Mouse (Mus musculus): ENCODE results near the gene Sstr2. TPM values are rescaled to one million over a fixed set of nuclear protein-coding genes. Genes with fewer than 3 reads are reported as not detected.

The Sstr2 gene
- total RNA-seq (2021): 0.85 and 2.6 TPM in 2 replicates
- long read RNA-seq, partial matches to known transcripts: 0 of 1 reads
- long read RNA-seq, other reads (novel, unspliced or antisense): 0 of 1 reads

DNA sequence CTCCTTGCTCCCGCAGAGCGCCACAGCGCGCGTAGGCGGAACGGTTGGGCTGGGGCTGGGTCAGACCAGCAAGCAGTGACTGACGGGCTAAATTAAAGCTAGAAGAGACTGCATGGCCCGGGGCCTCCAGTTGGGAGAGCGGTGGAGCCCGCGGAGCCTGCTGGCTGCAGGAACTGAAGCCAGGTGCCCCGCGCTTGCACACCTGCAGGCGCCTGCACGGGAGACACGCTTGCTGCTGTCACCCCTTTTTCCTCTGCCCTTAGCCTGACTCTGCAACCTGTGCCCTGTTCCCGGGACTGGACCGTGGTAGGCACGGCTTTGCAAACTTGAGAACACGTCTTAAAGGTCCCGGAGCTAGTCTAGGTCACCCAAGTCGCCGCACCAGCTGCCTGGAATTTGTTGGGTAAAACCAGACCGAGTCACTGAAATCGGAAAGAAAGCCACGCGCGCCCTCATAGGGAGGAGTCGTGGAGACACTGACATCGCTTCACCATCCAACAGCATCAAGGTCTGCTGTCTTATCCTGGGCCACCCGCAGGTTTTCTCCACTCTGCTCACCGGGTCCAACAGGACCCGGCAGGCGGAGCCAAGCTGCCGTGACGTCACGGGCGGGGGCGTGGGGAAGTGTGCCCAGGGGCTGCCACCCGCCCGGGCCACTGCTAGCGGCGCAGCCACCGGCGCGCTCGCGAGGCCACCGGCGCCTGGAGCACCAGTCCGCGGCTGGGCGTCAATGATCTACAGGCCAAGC is at the start of gene Sstr2:
Gene Sstr2, plus strand, starts transcription at position 671 of the 748 bp plus-strand sequence.
- peak; percentile 84 for DNase-seq

DNA sequence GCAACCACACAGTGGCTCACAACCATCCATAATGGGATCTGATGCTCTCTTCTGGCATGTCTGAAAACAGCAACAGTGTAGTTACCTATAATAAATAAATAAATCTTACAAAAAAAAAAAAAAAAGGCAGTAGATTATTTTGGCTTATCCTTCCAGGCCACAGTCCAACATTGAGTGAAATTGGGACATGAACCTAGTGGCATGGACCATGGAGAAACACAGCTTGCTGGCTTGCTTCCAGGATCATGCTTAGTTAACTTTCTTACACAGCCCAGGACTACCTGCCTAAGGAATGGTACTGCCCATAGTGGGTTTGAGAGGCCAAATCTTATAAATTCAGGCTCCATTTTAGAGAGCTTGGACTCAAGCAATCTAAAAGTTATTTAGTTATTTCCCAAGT is 47.5 kb upstream of the Sstr2 start:
- DNase-seq: no peak

DNA sequence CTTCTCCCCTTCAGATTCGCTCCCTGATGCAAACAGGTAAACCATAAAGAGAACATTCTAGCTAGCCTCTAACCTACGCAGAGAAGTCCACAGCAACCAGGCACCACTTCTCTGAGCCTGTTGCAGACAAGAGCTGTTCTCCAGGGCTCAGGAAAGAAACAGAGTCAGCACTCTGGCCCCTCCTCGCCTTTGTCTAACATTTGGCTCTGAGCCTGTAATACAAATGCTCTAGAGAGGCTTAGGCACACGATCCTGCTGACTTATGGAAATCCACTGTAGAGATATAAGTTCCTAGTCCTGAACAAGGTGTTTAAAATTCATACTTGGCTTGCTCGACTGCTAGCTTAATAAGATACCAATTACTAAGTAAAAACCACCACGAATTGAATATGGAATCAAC is 46.5 kb upstream of the Sstr2 start:
- no peak for DNase-seq

DNA sequence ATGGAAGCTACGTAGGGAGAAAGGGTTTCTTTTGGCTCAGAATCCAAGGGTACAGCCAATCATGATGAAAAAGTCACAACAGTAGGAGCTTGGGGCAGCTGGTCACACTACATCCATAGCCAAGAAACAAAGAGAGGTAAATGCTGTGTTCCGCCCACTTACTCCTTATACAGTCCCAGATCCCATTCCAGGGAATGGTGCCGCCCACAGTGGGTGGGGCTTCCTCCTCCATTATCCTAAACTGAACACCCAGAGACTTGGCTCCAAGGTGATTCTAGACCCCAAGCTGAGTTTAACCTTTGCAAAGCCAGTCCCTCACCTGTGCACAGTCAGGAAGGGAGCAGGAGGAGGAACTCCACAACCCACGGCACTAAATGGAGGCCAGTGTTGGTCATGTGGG is 41.9 kb upstream of the Sstr2 start:
- DNase-seq: no peak

DNA sequence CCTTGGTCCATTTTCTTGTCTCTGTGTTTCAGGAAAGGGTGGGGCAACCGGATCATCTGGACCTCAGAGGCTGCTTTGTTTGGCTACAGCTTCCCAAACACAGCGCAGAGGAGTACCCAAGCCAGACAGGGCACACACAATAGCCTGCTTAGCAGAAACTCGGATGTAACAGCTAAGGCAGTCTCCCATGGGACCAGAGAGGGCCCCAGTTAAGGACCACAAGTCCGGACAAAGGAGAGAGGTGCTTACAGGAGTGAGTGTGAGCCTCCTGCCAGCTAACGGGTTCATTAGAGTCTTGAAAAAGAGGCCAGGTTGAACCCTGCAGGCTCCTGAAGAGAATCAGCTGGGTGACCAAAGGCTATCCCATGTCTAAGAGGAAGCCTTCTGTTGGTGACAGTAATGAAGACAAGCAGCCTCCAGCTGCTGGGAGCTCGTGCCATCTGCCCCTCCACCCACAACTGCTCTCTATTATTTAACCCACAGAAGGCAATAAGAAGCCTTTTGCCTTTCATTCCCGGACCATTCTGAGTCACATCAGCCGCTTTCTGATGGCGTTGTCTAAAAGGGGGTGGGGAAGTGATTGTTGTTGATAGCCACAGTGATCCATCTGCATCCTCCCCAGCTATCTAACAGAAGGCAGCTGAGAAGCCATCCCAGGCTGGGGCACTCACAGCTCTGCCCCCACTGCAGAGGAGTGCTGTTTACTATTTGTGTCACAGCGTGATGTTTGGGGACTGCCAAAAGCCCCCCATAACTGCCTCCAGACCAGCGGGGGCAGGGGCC is 35.1 kb upstream of the Sstr2 start:
- no peak for DNase-seq

DNA sequence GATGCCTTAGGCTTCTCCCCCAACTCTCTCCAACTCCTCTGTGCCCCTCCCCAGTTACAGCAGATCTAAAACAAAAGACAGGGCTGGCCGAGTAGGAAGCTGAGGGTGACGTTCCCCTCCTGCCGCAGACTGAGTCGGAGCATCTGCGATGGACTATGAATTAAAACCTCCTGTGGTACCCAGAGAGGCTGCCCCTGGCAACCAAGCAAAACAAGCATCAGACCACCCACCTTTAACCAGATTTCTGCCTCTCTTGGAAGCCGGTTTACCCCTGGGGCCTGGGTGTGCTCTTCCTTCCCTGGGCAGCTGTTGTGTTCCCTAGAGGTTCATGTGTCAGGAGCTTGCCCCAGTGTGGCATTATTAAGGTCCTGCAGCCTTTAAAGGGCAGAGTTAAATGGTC is 32.7 kb upstream of the Sstr2 start:
- DNase-seq: no peak

DNA sequence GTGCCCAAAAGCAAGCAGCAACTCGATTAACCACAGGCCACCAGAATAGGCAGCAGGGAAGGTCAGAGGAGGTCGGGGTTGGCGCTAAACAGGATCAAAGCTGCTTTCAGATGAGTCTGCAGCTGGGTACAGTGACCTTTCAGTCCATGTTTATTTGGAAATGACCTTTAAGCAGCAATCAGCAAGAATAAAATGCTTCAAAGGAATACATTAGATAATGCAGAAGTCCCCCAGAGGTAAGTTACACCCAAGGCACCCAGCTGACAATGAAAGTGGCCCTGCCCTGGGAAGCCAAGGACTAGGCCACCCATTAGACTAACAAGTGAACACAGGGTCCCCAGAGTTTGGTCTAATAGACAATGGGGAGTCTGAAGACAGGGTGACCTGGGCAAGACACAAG is 30.2 kb upstream of the Sstr2 start:
- DNase-seq: no peak

DNA sequence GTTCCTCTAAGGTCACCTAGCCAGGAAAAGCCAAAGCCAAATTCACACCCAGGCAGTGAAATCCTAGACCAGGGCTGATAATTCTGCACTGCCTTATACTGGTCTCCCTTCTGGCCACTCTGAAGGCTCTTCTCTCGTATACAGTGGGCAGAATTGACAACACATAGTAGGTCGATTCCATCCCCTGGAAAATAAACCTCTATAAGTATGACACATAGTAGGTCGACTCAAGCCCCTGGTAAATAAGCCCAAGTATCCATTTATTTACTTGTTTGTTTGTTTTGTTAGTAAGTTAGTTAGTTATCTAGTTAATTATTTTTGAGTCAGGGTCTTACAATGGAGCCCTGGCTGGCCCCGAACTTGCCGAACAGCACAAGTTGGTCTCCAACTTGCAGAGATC is 24.0 kb upstream of the Sstr2 start:
- DNase-seq: no peak

DNA sequence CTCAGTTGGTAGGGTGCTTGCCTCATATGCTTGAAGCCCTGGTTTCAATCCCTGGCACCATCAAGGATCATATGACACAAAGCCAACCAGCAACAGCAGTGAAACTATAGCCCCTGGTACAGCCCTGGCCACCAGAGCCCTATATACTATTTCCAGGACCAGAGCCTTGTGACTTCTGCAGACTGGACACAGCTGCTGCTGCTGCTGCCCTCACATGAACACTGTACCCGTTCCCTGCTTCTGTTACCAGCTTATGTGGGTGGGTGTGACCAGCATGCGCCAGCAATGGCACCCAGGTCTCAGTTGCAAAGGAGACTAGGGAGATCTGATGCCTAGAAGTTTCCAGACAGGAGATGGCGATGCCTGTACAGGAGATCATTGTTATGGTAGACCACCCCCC is 21.5 kb upstream of the Sstr2 start:
- DNase-seq: no peak

DNA sequence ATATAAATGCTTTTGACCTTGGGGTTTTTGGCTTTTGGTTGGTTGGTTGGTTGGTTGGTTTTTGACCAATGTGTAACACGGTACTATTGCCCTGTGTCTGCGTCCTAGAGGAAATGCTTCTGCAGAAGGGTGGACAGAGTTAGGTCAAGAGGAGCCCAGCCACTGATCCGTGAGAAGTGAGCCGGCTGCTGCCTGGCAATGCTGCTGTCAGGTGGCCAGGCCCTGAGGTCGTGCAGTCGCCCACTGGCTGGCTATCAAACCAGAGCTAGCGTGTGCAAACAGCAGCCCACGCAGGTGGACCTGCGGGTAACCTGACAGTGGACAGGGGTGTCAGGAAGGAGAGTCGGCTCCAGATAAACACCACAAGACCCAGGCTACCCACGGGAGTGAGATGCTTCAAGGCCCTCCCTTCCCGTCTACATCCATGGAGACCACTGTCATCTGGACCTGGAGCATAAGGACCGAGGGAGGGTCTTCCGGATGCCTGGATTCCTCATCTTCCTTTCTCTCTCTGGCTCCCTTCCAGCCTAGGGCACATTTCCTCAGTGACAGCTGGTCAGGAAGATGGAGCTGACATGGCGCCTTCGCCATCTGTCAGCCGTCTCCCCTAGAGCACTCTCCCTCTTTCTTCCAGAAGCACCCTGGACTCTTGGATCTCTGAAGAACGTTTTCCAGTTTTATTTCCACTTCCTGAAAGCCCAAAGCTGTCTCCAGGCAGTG is 18.5 kb upstream of the Sstr2 start:
- no peak for DNase-seq

DNA sequence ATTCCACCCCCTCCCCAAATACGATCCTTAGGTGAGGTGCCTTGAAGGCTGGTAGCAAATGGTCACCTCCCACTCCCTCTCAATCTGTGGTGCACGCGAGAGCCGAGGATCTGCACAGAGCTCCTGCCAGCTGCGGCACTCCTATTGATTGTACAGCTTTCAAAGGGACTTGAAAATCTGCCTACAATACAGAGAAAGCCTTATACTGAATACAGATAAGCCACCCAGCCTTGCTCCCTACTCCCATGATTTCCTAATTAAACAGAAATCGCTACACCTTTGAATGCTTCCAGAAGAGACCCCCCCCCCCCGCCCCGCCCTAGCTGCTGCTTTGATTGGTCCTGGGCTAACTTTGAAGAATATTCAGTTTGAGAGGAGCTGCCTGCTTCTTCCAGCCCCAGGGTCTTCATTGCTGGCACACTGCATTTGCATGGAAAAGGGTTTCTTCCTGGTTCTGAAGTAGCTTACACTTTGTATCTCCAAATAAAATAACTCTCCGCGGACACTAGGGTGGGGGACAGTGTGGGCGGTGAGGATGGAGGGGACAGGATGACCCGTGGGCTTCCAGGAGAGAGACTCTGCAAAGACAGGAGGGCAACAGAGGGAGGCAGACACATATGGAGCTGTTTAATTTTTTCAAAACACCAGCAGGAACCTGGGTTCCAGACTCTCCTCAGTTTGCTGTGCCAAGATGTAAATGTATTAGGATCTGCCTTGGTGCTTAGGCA is 17.4 kb upstream of the Sstr2 start:
- DNase-seq: no peak

DNA sequence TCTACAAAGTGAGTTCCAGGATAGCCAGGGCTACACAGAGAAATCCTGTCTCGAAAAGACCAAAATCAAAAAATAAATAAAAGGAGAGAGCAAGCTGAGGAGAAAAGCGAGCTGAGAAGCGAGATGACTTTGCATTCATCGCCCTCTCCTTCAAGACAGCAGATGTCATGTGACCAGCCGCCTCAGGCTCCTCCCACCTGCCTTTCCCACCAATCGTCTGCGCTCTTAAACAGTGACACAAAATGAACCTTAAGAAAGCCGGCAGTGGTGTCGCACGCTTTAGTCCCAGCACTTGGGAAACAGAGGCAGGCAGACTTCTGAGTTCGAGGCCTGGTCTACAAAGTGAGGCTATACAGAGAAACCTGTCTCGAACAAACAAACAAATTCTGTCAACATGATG is 11.6 kb upstream of the Sstr2 start:
- no peak for DNase-seq

DNA sequence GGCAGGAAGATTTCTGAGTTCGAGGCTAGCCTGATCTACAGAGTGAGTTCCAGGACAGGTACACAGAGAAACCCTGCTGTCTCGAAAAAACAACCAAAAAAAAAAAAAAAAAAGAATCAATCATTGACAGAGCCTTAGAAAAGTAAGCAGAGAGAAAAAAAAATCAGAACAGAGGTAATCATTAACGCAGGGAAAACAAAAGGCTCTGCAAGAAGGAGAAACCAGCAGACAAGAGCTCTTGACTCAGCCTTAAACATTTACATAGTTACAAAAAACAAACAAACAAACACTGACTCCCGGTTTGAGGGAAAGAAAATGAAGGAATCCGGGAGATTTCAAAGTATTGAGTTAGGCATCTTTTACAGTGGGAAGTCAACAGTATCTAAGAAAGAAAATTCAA is 9.6 kb upstream of the Sstr2 start:
- no peak for DNase-seq

DNA sequence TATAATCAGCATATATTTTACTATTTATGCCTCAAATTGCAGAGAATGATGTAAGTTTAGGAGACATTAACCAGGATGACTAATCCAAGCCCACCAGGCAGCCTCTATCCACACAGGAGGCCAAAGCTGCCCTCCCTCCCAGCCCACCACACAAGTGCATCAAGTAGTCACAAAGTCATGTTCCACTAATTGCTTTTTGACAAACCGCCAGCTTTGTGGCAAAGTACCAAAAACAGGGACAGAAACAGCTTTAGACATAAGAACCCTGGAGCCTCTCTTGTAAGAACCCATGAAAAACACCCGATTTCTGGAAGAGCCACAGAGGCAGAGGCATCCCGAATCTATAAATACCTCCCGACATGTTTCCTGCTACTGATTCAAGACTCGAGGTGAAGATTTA is 8.9 kb upstream of the Sstr2 start:
- no peak for DNase-seq

DNA sequence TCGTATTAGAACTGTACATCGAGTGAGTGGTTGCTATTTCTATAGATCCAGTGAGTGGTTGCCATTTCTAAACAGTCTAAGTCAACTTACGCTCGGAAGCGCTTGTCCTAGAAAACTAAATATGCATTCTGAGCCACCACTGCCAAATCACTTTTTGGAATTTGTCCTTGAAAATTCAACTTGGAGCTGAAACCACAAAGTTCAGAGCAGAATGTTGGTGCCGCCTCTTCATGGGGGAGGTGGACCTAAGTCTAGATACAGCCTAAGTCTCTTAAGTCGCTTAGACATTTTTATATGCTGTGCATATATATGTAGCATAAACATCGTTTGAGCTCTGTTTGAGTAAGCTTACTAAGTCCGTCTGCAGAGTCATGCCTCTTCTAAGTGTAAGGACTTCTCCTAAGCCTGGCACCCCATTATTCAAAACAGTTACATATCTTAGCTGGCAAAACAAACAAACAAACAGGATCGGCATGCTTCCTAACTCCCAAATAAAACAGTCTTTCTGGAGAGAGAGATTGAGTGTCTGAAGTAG is 8.0 kb upstream of the Sstr2 start:
- no peak for DNase-seq

DNA sequence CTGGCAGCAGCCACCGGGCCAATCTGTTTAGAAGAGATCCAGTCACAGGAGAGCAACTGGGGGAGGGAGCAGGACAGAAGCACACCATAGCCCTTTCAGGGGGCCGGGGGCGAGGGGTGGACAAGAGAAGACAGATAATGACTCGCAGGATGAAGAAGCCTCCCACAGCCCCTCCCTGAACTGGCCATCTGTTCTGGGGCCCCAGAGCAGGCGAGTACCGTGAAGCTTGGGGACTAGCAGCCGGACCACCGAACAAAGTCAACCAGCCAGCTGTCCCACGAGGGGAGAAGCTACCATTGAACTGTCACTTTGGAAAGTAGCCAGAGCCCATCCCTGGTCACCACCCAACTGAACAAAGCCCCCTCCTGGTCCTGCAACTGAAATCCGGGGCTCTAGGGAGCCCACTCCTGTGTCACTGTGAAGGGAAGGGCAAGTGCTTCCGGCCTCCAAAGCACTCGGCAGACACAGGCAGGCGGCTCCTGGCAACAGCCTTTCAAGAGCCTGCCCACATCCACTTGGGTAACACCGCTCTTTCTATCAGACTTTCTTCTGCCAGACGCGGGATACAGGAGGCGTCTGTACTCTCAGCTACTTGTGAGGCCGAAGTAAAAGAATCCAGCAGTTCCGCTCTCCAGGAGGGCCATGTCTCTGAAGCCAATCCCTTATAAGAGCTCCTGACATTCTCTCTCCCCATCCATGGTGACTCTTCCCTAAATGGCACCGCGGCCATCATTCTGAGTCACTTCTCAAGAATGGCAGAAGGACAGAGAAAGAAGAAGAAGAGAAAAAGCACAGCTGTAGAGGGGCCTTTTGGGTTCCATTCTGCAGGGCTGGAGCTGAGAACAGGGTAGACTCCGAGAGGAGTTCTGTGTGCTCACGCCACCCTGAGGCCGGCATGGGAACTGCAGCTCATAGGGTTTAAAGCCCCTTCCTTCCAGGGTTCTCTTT is 7.2 kb upstream of the Sstr2 start:
- DNase-seq: peak; percentile 67

DNA sequence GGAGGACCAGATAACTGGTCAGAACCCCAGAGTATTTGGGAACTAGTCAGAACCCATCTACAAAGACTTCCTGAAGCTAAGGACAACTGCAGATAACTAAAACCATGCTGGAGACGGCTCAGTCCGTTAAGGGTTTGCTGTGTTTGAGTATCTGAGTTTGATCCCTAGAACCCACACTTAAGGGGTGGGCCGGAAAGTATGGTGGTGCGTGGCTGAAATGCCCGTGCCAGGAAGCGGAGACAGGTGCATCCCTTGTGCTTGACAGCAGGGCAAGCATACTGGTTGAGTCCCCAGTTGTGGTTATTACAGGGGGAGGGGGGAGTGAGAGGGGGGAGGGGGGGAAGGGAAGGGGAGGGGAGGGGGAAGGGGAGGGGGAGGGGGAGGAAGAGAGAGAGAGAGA is 4.7 kb upstream of the Sstr2 start:
- no peak for DNase-seq

DNA sequence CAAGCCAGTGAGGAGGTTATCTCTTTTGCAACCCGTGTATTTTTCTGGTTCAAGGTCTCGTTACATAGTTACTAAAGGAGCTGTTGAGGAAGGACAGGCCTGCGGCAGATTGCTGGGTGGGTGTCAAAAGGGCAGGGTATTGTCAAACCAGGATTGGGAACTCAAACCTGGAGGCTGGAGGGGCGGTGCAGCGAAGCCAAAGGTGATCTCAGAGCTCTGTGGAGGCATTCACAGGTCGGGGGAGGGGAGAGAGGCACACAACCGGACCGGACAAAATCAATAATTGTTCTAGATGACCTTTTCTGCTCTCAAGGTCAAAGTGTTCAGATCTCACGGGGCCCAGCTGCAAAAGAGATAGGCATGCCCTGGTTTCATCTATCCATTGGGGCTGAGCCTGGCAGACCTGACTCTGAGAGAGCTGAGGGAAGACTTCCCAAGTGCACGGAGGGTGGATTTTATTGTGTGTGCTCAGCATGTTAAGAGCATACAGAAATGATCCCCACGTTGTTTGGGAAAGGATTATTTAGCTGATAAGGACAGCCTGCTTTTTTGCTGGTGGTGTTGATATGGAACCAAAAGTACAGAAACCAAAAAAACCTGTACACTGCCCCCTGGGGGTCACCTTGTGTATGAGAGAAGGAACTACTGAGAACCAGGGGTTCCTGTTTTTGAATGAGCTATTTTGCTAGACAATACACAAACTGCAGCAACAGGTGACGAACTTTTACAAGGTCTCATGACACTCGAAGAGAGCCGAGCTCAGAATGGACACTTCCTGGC is 1.8 kb upstream of the Sstr2 start:
- DNase-seq: peak; percentile 69

DNA sequence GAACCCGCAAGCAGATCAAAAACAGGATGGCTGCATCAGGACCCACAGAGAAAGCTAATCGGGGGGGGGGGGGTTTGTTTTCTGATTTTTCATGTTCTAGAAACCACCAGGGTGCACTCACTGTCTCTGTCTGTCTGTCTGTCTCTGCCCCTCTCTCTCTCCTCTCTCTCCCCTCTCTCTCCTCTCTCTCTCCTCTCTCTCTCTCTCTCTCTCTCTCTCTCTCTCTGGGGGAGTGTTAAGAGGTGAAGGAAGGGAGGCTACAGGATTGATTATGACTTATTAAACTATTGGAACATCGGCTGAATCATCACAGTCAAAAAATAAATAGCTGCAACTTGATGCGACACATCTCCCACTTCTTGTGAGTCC is 855 bp upstream of the Sstr2 start:
- no peak for DNase-seq

DNA sequence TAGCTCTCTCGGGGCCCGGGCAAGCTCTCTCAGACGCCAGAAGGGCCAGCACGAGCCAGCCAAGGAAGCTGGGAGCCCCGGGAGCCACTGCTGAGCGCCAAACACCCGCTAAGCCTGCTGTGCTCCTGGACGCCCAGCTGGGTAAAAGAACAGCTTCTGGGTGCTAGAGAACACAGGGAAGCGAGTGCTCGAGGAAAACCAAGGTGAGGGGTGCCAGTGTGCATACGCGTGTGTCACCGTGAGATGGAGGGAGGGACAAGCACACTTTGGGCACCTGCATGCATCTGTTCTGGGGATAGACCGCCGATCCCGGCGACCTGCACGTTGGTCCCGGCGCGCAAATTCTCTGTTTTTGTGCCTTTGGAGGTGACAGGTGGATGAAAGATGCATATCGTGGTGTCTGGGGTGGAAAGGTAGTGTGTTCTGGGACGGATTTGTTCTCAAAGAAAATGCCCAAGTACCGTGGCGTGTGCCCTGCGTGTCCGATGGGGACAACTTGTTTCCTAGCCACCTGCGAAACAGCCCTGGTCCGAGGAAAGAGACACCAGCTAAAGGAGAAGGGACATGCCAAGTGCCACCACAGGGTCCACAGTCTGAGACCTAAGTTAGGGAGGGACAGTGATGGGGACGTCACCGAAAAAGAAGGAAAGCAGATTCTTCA is 408 bp downstream of the Sstr2 start:
- no peak for DNase-seq
